Mouse (Mus musculus) layer of hippocampus, postnatal 36 days (tissue): Measurements from ENCODE around the gene Rab6a. TPM values are rescaled to one million over a fixed set of nuclear protein-coding genes. Genes with fewer than 3 reads are reported as not detected.
A peak's percentile ranks its signal among the peaks of the same experiment; 100 is the strongest.

Experiments used
- DNase-seq, 2 experiments: peaks; one replicate each; pipeline ENCODE4 v3.0.0; 2022
- total RNA-seq, 2 experiments: library from RNA; stranded (reverse); gene quantifications; 2 replicates each; pipeline ENCODE4 v1.2.3; 2021

Rab6a gene
- total RNA-seq, 2 experiments from 2014 or later, result 359 to 385 TPM

DNA sequence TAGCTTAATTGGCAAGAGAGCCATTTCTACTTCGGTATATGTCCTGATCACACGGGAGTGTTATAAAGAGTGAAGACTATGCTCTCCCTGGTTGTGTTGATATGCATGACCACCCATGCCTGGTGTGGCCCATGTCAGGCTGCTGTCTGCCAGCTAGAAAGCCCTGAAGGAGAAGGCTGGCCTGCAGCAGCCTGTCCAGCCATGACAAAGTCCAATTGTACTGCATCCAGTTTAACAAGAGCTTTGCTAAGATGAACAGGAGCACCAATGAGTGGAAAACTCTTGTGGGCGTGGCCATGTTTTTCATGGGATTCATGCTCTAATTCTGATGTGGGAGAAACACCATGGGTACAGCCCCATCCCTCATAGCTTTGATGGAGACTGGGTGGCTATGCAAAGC is 17.3 kb downstream of the Rab6a start:
- DNase-seq, result no peak

DNA sequence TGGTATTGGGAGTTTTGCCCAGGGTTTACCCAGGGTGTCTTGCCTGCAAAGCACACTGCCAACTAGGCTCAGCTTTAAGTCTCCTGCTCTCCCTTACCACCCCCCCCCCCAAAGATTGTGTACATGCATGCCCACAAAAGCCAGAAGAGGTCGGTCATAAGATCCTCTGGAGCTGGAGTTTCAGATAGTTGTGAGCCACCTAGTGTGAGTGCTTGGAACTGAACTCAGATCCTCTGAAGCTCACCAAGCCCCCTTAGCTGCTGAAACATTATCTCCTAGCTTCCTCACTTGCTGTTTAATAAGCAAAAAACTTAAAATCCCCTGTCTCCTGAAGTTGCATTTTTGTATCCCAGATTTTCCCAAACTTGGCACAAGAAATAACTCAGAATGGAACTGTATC is 30.4 kb downstream of the Rab6a start:
- no peak for DNase-seq

DNA sequence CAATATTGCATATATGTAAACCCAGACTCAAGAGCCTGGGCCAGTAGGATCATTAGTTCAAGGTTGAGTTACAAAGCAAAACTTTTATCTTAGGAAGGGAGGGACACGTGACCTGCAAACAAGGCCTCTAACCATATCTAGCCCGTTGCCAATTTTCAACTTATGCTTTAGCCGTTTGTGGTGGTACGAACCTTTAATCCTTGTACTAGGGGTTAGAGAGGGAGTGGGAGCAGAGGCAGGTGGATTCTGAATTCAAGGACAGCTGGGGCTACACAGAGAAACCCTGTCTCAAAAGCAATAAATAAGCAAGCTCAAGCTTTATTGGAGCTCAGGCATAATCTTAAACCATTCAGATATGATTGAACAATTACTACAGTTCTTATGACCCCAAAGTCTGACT is 35.2 kb downstream of the Rab6a start:
- DNase-seq, result no peak

DNA sequence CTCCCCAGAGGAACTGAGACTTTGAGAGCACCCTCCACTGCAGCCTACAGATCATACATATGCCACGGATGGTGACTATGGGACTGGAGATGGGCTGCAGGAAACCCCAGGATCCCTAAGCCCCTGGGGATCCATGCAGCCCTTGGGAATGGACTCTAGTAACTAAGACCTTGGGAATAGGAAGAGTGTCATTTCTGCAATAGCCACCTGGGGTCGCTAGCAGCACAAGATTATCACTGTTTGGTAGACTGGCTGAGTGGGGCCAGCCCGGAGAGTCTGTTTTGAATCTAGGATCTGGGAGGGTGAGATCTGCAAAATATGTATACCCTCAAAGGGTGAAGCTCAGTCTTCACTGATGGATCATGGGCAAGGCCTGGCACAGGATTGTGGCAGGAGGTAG is 37.9 kb downstream of the Rab6a start:
- peak; percentile 50 to 60 for DNase-seq

DNA sequence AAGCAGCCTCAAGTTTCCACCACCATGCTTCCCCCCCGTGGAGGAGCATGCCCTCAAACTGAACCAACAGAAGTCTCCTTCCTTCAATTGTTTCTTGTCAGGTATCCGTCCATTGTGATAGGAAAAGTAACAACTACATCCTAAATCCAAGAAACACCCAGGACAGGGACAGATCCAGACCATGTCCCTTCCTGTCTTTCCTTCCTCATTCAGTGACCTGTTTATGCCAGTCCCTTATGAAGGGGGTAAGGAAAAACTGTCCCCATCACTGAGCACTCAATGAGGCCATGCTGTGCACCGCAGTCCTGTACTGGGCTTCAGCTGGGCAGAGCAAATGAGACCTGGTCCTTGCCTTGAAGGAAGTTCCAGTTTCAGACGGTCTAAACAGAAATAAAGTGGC is 41.9 kb downstream of the Rab6a start:
- DNase-seq, result no peak

DNA sequence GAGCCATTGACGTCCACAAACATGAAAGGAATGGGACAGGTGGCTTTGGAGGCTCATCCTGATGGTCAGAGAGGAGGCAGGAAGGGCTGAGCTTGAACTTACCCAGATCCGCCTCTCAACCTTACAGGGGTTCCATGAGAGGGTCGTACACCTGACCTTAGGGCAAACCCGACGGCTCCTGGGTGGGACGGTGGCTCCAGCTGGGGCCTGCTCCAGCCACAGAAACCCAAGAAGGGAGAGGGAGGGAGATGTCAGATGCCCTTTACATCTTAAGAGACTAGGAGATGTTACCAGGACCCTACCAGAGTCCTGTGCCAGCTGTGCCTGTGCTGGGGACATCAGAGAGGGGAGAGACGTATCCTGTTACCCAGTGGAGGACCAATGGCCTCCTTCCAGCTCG is 42.6 kb downstream of the Rab6a start:
- no peak for DNase-seq

DNA sequence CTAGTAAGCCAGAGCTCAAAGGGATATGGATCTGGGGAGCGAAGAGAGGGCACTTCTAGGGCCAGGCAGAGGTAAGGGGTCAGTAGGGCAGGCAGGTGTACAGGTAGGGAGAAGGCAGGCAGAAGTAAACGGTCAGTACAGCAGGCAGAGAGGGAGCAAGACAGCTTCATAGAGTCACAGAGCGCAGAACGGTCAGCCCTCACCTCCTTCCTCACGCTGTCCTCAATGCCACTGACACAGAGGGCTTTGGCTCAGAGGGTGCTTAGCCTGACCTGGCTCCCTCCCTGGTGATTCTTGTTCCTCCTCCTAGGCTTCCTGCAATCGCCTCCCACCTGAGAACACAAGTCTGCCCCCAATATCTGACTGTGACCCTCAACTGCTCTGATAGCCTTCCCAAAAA is 43.2 kb downstream of the Rab6a start:
- DNase-seq, result no peak

DNA sequence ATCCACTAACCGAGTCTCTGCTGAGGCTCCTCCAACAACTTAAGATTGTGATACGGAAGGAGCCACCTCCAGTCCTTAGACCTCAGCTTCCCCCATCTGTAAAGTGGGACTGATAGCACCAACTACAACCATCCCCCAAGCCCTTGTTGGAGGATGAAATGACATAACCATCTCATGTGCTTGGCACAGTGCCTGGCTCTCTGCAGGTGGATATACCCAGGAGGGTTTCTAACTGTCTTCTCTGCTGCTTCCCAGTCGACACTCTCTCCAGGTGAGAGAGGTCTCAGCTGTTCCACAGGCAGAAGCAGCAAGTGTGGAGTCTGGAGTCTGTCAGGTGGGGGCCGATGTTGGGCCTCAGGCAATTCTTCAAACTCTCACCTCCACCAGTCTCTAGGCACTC is 43.8 kb downstream of the Rab6a start:
- DNase-seq, result no peak

DNA sequence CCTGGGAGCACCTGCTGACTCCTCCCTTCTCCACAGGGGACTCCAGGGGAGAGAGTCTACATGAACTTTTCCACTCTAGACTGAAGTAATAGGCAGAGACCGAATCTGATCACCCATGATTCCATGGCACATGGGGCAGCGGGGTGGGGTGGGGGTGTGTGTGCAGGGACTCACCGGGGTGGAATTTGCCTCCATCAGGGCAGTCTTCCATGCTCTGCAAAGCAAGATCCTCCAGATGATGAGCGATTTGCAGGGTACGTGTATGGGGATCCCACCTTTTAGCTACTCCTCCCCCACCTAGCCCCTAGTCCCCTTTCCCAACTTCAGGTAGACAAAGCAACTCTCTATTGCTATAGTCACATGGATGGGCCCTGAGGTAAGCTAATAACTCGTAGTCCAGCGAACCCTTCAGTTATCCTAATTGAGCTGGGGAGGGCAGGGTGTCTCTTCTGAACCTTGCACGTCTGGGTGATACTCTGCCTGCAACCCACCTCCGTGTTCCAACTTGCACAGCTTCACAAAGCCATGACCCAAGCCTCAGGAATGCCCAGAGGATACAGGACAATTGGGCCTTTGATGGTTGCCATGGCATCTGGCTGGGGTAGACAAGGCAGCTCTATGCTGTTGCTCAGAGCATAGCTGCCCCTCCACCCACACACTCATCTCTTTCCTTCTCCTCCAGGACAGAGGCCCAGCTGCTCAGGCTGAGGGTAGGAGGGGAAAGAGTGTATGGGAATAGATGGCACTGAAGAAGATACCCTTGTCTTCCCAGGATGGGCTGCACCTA is 46.5 kb downstream of the Rab6a start:
- DNase-seq, result peak; percentile 54 to 57

DNA sequence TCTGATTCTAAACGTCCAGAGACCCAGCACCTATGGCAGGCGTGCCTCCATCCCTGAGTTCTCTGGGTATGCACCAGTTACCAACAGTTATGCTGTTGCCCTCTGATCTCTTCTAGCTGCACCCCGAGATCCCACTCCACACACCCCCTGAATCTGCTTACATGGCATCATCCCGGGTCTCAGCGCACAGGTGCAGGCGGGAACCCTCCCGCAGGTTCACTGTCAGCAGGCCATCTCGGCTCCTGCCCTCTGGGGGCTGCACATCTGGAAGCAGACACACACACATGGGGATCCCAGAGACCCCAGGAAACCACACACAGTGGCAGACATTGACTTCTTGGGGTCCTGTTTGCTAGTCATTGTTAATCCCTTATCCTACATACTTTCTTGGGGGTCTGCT is 47.2 kb downstream of the Rab6a start:
- DNase-seq, result no peak

DNA sequence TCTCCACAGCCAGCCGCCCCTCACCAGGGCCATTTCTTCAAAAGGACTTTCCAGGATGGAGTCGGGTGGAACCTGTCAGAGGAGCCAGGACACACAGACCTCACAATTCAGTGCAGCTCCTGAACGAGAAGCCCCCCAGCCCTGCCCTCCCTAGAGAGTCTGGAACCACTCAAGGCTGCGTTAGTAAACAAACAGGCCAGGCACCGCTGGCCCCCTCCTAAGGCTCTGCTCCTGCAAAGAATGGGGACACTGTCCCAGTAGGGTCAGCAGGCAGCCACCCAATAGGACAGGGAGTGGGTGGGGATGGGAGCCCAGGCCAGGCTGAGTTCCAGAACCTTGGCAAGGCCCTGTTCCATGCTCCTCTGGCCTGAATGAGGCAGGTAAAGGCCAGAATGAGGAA is 49.5 kb downstream of the Rab6a start:
- DNase-seq, result peak; percentile 44 to 74

DNA sequence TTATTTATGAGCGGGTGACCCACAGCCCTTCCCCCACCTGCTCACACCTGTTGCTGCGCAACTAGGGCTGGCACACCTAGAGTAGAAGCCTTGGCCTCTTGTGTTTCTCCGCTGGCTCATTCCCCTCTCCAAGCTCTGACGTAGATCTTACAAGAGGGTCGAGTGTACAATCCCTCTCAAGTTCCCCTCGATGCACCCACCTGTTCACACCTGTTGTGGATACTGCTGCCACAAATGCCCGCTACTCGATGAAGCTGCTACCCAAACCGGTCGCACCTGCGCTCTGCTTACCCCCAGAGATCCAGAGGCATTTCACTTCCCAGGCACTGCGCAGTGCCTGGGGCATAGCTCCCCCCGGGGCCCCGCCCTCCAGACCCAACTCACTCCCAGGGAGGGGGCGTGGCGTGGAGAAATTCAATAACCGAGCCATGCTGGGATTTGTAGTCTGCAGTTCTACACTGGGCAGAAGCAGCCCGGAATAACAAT is 50.9 kb downstream of the Rab6a start:
- no peak for DNase-seq

DNA sequence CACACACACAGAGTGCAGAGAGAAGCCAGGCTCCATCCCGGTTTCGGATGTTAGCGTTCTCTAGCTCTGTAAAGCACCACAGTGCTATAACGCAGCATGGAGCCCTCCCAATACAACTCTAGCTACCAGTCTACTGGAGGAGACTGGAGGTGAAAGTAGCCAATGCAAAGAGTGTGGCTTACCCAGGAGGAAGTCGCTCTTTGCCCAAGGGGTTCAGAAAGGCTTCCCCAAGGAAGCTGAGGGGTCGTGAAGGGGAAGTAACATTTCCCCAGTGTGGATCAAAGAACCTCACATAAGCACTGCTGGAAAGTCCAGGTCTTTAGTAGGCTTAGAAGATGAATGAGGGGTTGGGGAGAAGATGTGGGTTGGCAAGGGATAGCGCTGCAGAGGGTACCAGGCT is 54.1 kb downstream of the Rab6a start:
- no peak for DNase-seq

DNA sequence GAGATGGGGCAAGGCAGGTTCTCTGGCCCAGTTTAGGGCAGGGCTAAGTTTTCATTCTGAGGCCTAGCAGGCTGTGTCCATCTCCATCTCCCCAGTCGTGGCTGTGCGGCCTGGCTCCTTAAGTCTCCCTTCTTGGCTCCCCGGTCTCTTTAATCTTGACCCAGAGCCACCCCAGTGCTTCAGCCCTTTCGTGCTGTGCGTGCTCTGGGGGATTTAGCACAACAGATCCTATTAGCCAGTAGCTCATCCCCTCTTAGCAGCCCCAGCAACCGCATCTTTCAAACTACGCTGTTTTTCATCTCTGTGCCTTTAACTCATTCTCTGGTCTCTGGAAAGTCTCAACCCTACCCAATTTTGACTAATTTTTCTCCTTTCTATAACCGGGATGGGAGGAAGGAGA is 55.0 kb downstream of the Rab6a start, which contains the start of gene Plekhb1:
Gene Plekhb1 (minus strand): TSS at position 184 of the 400 bp plus-strand sequence.
- DNase-seq, result no peak

DNA sequence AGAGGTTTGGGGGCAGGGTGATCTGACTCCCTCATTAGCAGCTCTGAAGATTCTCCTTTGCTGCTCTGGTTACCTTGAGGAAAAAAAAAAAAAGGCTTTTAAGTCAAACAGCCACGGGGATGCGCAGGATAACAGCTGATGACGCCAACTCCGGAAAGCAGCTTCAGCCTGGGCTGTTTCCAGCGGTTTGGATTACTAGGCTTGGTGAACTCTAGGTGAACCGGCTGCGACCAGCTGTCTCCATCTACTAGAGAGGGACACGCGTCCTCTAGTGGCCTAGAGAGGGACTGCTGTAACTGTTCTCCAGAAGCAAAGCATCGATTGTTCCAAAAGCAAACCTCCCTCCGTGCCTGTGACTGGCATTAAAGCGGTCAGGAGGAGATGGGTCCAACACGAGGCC is 56.0 kb downstream of the Rab6a start:
- DNase-seq, result peak; percentile 83 to 84

DNA sequence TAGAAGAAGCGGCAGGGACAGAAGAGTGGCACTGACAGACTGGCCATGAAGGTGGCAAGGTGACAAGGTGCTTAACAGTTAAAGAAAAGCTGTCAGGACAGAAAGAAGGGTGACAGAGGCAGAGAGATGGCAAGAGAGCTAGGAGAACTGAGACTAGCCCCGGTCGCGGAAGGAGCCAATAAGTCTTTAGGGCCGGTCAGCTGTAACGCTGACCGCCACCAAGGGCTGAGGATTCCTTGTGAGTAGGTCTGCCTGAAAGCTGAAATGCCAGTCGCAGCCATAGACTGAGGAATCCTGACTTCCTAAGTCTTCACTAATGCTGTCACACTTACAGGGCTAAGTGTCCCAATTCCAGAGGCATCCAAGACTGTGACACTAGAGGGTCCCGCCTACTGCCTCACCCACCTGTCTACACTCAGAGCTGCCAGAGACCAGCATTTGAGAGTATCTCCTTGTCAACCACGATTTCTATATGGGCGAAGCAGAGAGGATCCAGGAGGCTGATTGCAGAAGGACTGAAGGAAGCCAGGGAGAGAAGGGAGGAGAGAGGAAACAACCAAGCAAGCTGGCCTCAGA is 56.6 kb downstream of the Rab6a start:
- no peak for DNase-seq

DNA sequence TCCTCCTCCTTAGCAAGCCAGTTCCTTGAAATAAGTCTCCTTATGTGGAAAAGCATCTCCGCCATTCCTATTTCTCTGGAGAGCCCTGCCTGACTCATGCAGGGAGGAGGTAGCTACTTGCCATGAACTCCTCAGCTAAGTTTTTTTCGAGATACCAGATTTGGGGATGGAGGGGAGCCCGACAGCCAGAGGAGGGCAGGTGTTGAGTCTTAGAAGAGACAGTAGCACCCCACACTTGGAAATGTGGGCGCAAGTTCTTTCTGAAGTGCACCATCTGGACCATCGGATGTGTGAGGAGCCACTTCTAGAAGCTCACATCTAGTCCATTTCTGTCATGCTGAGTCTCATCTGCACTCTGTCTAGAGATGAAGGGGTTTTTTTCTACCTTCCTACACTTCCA is 63.4 kb downstream of the Rab6a start:
- no peak for DNase-seq

DNA sequence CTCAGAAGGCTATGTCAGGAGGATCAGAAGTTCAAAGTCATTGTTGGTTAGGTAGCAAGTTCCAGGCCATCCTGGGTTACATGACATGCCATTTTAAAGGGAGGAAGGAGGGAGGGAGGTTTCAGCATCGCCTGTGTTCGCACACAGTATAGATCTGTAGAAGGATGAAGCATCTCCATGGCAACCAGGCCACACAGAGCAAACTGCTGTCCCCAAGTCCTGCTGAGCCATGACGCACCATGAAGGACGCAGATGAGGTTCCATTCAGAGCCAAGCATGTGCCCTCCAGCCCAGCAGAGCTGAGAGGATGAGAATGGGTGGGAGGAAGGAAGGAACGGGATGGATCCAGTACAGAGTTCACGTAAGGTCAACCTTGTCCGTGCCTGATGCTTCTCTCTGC is 66.2 kb downstream of the Rab6a start:
- DNase-seq, result no peak

DNA sequence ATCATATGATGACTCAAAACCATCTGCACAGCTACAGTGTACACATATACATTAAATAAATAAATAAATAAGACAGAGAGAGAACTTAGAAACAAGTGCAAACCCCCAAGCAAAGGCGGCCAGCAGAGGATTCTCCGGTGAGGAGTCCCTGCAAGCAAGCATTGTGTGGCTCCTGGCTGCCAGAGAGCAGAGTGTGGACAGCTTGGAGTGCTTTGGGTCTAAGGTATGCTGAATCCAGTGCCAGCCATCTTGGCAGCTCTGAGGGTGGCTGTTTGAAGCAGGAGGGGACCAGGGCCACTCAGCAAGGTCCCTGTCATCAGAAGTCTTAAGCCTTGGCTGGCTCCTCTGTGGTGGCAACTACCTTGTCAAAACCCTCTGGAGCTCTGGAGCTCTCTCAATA is 67.7 kb downstream of the Rab6a start:
- DNase-seq, result no peak

DNA sequence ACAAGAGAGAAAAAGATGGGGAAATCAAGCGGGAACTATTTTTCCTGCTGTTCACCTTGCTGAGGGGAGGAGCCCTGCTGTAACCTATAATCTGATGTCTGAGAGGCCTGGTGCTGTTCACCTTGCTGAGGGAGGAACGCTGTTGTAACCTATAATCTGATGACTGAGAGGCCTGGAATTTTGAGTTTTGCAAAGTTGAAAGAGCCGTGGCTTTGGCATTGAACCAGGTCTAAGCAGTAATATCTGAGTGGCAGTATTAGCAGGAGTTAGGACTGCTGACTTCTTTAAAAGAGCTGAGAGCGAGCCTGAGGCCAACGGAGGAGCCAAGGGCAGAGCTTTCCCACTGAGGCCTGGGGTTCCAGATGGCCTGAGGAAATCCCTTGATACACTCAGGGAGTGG is 70.8 kb downstream of the Rab6a start:
- no peak for DNase-seq

DNA sequence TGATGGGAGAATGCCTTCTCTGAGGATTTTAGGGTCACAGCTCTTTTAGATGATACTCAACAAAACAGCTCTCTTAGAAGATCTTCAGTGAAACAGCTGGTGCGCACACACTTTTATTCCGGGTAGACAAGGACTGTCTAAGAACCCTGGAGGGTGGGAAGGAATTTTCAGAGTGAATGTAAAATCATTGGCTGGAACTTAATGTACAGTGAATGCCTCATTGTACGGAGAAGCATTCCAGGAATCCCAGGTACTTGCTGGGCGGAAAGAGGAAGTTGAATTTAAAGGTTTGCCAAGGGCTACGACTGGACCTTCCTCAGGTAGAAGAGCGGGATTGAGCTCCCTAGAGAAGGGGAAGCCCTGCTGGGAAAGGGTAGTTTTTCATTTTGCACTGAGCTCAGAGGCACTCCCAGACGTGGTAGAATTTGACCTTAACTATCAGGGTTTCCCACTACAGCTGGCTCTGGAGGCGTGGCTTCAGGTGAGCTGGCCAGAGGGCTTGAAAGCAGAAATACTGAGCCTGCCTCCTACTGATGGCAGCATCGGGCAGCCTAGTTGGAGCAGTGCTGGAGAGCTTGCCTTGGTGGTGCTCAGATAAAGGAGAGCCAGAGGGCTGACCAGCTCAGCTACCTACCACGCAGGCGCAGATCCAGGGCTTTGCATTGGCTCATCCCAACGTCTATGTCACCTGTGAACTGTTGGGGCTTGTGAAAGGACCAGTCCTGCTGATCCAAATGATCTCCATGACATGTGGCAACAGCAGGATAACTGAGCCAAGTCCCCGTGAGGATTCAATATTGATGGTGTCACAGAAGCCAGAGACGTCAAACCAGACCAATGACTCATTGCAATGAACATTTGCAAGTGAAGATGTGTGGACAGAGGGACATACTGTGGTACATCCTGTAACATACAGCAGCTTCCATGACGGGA is 72.0 kb downstream of the Rab6a start:
- DNase-seq, result no peak

DNA sequence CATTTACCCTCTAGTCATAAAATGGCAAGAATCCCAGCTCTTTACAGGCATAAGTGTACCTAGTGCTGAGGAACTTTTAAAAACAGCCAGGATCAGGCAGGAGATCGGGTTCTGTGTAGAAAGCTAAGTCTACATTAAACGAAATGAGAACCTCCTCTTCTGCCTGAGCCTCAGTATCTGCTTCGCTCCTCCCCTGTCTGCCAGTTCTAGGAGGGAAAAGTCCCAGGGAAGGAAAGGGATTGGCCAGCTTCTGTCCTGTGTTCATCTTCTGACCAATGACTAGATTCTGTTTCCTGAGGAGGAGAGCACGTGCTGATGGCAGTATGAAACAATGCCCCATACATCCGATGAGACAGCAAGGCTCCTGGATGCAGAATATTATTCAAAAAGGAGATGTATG is 73.9 kb downstream of the Rab6a start:
- DNase-seq, result no peak

DNA sequence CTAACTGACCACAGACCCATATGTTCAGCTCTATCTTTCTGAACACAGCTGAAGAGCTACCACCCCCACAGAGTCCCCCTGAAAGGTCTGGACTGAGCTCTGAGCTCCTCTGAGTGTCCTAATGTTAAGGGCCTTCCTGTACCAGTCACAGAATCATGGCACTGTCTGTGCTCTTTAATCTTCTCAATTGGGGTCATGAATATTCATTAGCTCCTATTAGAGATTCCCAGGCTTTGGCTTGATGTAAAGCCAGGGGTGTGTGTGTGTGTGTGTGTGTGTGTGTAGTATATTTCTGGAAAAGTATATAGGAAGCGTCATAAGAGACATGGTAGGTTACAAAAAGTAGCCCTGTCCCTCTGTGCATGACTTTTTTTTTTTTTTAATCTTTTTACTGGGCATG is 76.0 kb downstream of the Rab6a start:
- DNase-seq, result no peak
